Comparison of ENCODE assay signal across 22 mouse cellular contexts in genomic region chr2:147300503-147300902, GRCm38 (mm10).
DNase-seq lines count a peak whose midpoint lies in the region; ATAC-seq and TF ChIP-seq lines count a peak whose summit lies in the region.
"Had no signal": no experiment of that assay in that cellular context is flagged by ENCODE, and none has a peak within 500 bp of the region (broad histone marks: within the 10 kb centered on the region; RNA-seq: fewer than 3 reads in every experiment).

No protein-coding gene starts in this region.

- TF ChIP-seq CTCF in intestine, postnatal 0 days (IDR thresholded peaks at IDR 0.05; ENCODE audit: low read depth) = no peak

- no peaks in the 10 kb centered on the region for H3K36me3 ChIP-seq in intestine, postnatal 0 days (ENCODE audit: control insufficient read depth, insufficient read depth)
- H3K36me3 ChIP-seq: G1E had no signal

- H3K4me2 ChIP-seq in intestine, postnatal 0 days (replicated peaks; ENCODE audit: low read depth) = no peak overlapping the region

- no peaks in the 10 kb centered on the region for H3K4me1 ChIP-seq in intestine, postnatal 0 days (replicated peaks; ENCODE audit: control insufficient read depth, insufficient read depth, low read length)

- peak; percentile 91 for DNase-seq in 416B (ENCODE audit: low read depth)
- DNase-seq in retina, postnatal 1 day = no peak
- no peak for DNase-seq in heart, adult 9 months (ENCODE audit: low spot score in 2 of 2)
- DNase-seq in thymus, adult 18-20 months = no peak
- DNase-seq: adrenal gland, adult 2 months; adrenal gland, adult 8-10 months; adrenal gland, postnatal 10 days; adrenal gland, postnatal 14 days; adrenal gland, postnatal 25 days; adrenal gland, postnatal 36 days; B cell, adult 2 months; cerebellum, adult 11 months; cerebellum, adult 11-12 months; cerebellum, adult 18-20 months had no signal

- peak; percentile 67 for ATAC-seq in common myeloid progenitor, adult 5-6 weeks (replicated peaks; ENCODE audit: low read depth, poor library complexity, severe bottlenecking)
- ATAC-seq in hematopoietic stem cell, adult 5-6 weeks (replicated peaks in 1 of 2; ENCODE audit: insufficient read depth in 1 of 2, low FRiP score in 2 of 2, low TSS enrichment in 1 of 2, low read depth in 1 of 2, poor library complexity in 2 of 2, severe bottlenecking in 2 of 2) = peak; percentile 40 to 47
- ATAC-seq in megakaryocyte progenitor cell, adult 5-6 weeks (replicated peaks; ENCODE audit: poor library complexity) = peak; percentile 51
- ATAC-seq in intestine, postnatal 0 days = no peak
- ATAC-seq: activated CD4-positive, CD25-positive, alpha-beta regulatory T cell, adult 4 months; CD4-positive, CD25-positive, alpha-beta regulatory T cell, adult 4 months; Patski had no signal

- H3K27me3 ChIP-seq in intestine, postnatal 0 days (replicated peaks; ENCODE audit: control insufficient read depth, insufficient read depth, low read length) = no peaks in the 10 kb centered on the region

- H3K27ac ChIP-seq in intestine, postnatal 0 days (ENCODE audit: low read depth, low read length) = no peak overlapping the region

- no peak overlapping the region for H3K4me3 ChIP-seq in intestine, postnatal 0 days (ENCODE audit: low read depth, low read length)

- WGBS in intestine, postnatal 0 days = 90% methylated on average over 1 of the region's 1 CpGs

- H3K9me3 ChIP-seq in intestine, postnatal 0 days (ENCODE audit: control insufficient read depth) = no peaks in the 10 kb centered on the region

- H3K9ac ChIP-seq in intestine, postnatal 0 days (ENCODE audit: low read depth, low read length) = no peak overlapping the region
